Mouse (Mus musculus): Measurements from ENCODE around the gene Adrm1.

Gene Adrm1

GRCm38 (mm10) chr2:180170806-180171521 lies at the start of gene Adrm1:
TSS of gene Adrm1 (plus strand) at chr2:180171485.
- peak; percentile 97 for DNase-seq

- no peak for DNase-seq
Measured at GRCm38 (mm10) chr2:180124192-180124591, 47.1 kb upstream of the Adrm1 start.

- DNase-seq: peak; percentile 75
Measured at GRCm38 (mm10) chr2:180126195-180126594, 45.1 kb upstream of the Adrm1 start.

GRCm38 (mm10) chr2:180127675-180128074 lies 43.6 kb upstream of the Adrm1 start:
- DNase-seq: no peak

GRCm38 (mm10) chr2:180133231-180133630 lies 38.1 kb upstream of the Adrm1 start:
- no peak for DNase-seq

- no peak for DNase-seq
Measured at GRCm38 (mm10) chr2:180133911-180134310, 37.4 kb upstream of the Adrm1 start.

- no peak for DNase-seq
Measured at GRCm38 (mm10) chr2:180135414-180135813, 35.9 kb upstream of the Adrm1 start.

GRCm38 (mm10) chr2:180146091-180146490 lies 25.2 kb upstream of the Adrm1 start:
- no peak for DNase-seq

GRCm38 (mm10) chr2:180147379-180147778 lies 23.9 kb upstream of the Adrm1 start:
- DNase-seq: no peak

GRCm38 (mm10) chr2:180148551-180148950 lies 22.7 kb upstream of the Adrm1 start:
- DNase-seq: no peak

GRCm38 (mm10) chr2:180154796-180155195 lies 16.5 kb upstream of the Adrm1 start:
- DNase-seq: no peak

GRCm38 (mm10) chr2:180158627-180159026 lies 12.7 kb upstream of the Adrm1 start:
- no peak for DNase-seq

- DNase-seq: no peak
Measured at GRCm38 (mm10) chr2:180165855-180166254, 5.4 kb upstream of the Adrm1 start.

- DNase-seq: no peak
Measured at GRCm38 (mm10) chr2:180166869-180167268, 4.4 kb upstream of the Adrm1 start.

- DNase-seq: no peak
Measured at GRCm38 (mm10) chr2:180170151-180170805, 1.0 kb upstream of the Adrm1 start.

GRCm38 (mm10) chr2:180171522-180172070 lies 311 bp downstream of the Adrm1 start:
- peak; percentile 62 for DNase-seq

GRCm38 (mm10) chr2:180172152-180172551 lies 867 bp downstream of the Adrm1 start:
- no peak for DNase-seq

- peak; percentile 36 for DNase-seq
Measured at GRCm38 (mm10) chr2:180173163-180173562, 1.9 kb downstream of the Adrm1 start.

- peak; percentile 64 for DNase-seq
Measured at GRCm38 (mm10) chr2:180173711-180174110, 2.4 kb downstream of the Adrm1 start.

- no peak for DNase-seq
Measured at GRCm38 (mm10) chr2:180174121-180174520, 2.8 kb downstream of the Adrm1 start.

GRCm38 (mm10) chr2:180175725-180176124 lies 4.4 kb downstream of the Adrm1 start:
- peak; percentile 1 for DNase-seq

- DNase-seq: no peak
Measured at GRCm38 (mm10) chr2:180181542-180181941, 10.3 kb downstream of the Adrm1 start.

GRCm38 (mm10) chr2:180184011-180184751 lies 12.9 kb downstream of the Adrm1 start:
- DNase-seq: peak; percentile 42

GRCm38 (mm10) chr2:180184752-180185109 lies 13.4 kb downstream of the Adrm1 start:
- DNase-seq: no peak
